Mouse (Mus musculus) thymus, postnatal 14 days (tissue): ENCODE results near the gene Gm13279.
"Not testable (repeated sequence)": the region's sequence is repeated elsewhere in the genome, so short reads cannot be mapped to it uniquely, and the experiment has no call there.

Experiments used
- DNase-seq: peaks from one replicate; pipeline ENCODE4 v3.0.0; 2021

The Gm13279 gene

GRCm38 (mm10) chr4:88797097-88797496, at the start of gene Gm13279:
Gene Gm13279 (plus strand): TSS chr4:88797397.
- DNase-seq = not testable (repeated sequence)

GRCm38 (mm10) chr4:88749926-88750325, 47.3 kb upstream of the Gm13279 start:
- no peak for DNase-seq

- peak; percentile 73 for DNase-seq
Measured at GRCm38 (mm10) chr4:88754818-88755340, 42.3 kb upstream of the Gm13279 start, which contains the start of gene Gm13271. Gene Gm13271 (plus strand): TSS chr4:88754868.

- DNase-seq = not testable (repeated sequence)
Measured at GRCm38 (mm10) chr4:88756581-88757513, 40.4 kb upstream of the Gm13279 start.

- DNase-seq = peak; percentile 90
Measured at GRCm38 (mm10) chr4:88757628-88758031, 39.6 kb upstream of the Gm13279 start.

- DNase-seq = not testable (repeated sequence)
Measured at GRCm38 (mm10) chr4:88758751-88759150, 38.4 kb upstream of the Gm13279 start.

- peak; percentile 47 for DNase-seq
Measured at GRCm38 (mm10) chr4:88759610-88760268, 37.5 kb upstream of the Gm13279 start, which contains the start of gene Gm13283. Gene Gm13283 (plus strand): TSS chr4:88760119.

- DNase-seq = peak; percentile 35
Measured at GRCm38 (mm10) chr4:88760431-88760830, 36.8 kb upstream of the Gm13279 start.

GRCm38 (mm10) chr4:88761776-88762175, 35.4 kb upstream of the Gm13279 start:
- peak; percentile 90 for DNase-seq

GRCm38 (mm10) chr4:88762341-88762740, 34.9 kb upstream of the Gm13279 start:
- peak; percentile 25 for DNase-seq

- DNase-seq = not testable (repeated sequence)
Measured at GRCm38 (mm10) chr4:88763384-88764018, 33.7 kb upstream of the Gm13279 start.

GRCm38 (mm10) chr4:88773534-88773933, 23.7 kb upstream of the Gm13279 start, which contains the start of gene Gm13290:
Gene Gm13290 (plus strand): TSS chr4:88773834.
- not testable (repeated sequence) for DNase-seq

GRCm38 (mm10) chr4:88776622-88777021, 20.6 kb upstream of the Gm13279 start, which contains the start of gene Gm13289:
Gene Gm13289 (plus strand): TSS chr4:88776922.
- not testable (repeated sequence) for DNase-seq

GRCm38 (mm10) chr4:88779550-88779949, 17.6 kb upstream of the Gm13279 start, which contains the start of gene Gm13272:
Gene Gm13272 (plus strand): TSS chr4:88779850.
- not testable (repeated sequence) for DNase-seq

- DNase-seq = not testable (repeated sequence)
Measured at GRCm38 (mm10) chr4:88780320-88780719, 16.9 kb upstream of the Gm13279 start.

- not testable (repeated sequence) for DNase-seq
Measured at GRCm38 (mm10) chr4:88781831-88782230, 15.4 kb upstream of the Gm13279 start, which contains the start of gene Ifnz. Gene Ifnz (plus strand): TSS chr4:88782131.

GRCm38 (mm10) chr4:88782335-88782734, 14.9 kb upstream of the Gm13279 start:
- not testable (repeated sequence) for DNase-seq

- DNase-seq = not testable (repeated sequence)
Measured at GRCm38 (mm10) chr4:88785409-88785808, 11.8 kb upstream of the Gm13279 start, which contains the start of gene Gm13276. Gene Gm13276 (plus strand): TSS chr4:88785709.

- peak; percentile 75 for DNase-seq
Measured at GRCm38 (mm10) chr4:88788402-88788801, 8.8 kb upstream of the Gm13279 start, which contains the start of gene Gm13277. Gene Gm13277 (plus strand): TSS chr4:88788632.

GRCm38 (mm10) chr4:88791250-88791649, 5.9 kb upstream of the Gm13279 start, which contains the start of gene Gm13278:
Gene Gm13278 (plus strand): TSS chr4:88791550.
- not testable (repeated sequence) for DNase-seq

- peak; percentile 68 for DNase-seq
Measured at GRCm38 (mm10) chr4:88793936-88794675, 3.1 kb upstream of the Gm13279 start, which contains the start of gene Gm13275. Gene Gm13275 (plus strand): TSS chr4:88794487.
